Mouse (Mus musculus) central nervous system, embryonic 11.5 days (tissue): ENCODE measurements around the gene C8b. TPM values are rescaled to one million over a fixed set of nuclear protein-coding genes. Genes with fewer than 3 reads are reported as not detected.

Experiments
- polyA plus RNA-seq: library from polyadenylated mRNA; depleted of rRNA; stranded (reverse); fragments of >200 nt; gene quantifications from 2 replicates; pipeline ENCODE4 v1.2.3, GENCODE M21; 2012; rRNA removed

Gene C8b
- 0.16 and 0.29 TPM in 2 replicates for polyA plus RNA-seq

DNA sequence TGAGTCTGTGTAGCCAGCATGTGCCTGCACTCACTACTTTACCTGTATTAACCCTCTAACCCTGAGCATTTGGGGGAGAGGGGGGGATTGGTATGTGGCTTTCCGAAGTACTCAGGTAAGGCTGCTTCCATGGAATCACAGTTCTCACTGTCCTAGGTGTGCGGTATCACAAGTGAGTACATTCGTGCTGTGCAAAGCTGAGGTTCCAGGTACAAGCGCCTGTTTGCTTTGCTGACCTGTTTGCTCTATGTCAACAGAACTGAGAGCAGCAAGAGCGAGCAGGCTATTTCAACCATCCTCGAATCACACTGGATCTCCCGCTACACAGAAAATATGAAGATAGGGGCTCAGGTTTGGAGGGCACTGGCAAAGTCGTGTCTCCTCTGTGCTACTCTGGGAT, at the start of gene C8b:
Gene C8b (plus strand): TSS at position 253 of the 400 bp plus-strand sequence.

Other genes with a start within 250 kb of the C8b start
- not detected in 2 replicates for gene Gm17662, start 91.0 kb downstream of the C8b start, polyA plus RNA-seq
- 0.51 and 1.3 TPM in 2 replicates for gene C8a, start 110.1 kb downstream of the C8b start, polyA plus RNA-seq
- gene Fyb2, start 147.1 kb downstream of the C8b start, polyA plus RNA-seq: 0.12 and 0.13 TPM in 2 replicates